Mouse (Mus musculus): Measurements from ENCODE around the gene Ensa. TPM values are rescaled to one million over a fixed set of nuclear protein-coding genes. Genes with fewer than 3 reads are reported as not detected.

Ensa gene
- total and polyA plus RNA-seq, 2 experiments from 2014 or later, result 38.5 to 49.6 TPM

GRCm38 (mm10) chr3:95666124-95666844 lies 41.5 kb downstream of the Ensa start:
- no peaks in the 10 kb centered on the region for H3K9me3 ChIP-seq (replicated peaks; ENCODE audit: control insufficient read depth, low read length)
- TF ChIP-seq CTCF (IDR thresholded peaks at IDR 0.05; ENCODE audit: low read depth), result no peak
- peak; percentile 83 for TF ChIP-seq EP300 (IDR thresholded peaks at IDR 0.05; ENCODE audit: low read depth)
- no peak overlapping the region; the same call in 1 of the 2 replicates for H3K9ac ChIP-seq (replicated peaks; ENCODE audit: low read depth, low read length)

GRCm38 (mm10) chr3:95667521-95667920 lies 42.7 kb downstream of the Ensa start:
- TF ChIP-seq CTCF (IDR thresholded peaks at IDR 0.05; ENCODE audit: low read depth) (no peak), EP300 (IDR thresholded peaks at IDR 0.05; ENCODE audit: low read depth) (no peak)
- ATAC-seq (ENCODE audit: insufficient read depth, low read depth) (no peak; the same call in 1 of the 2 replicates), DNase-seq (ENCODE audit: low spot score) (no peak)
- Histone ChIP-seq H3K36me3 (replicated peaks; ENCODE audit: control insufficient read depth, insufficient read depth, low read length) (peaks cover 39% of the 10 kb centered on the region), H3K27ac (ENCODE audit: low read depth) (peak overlapping the region; percentile 100), H3K4me3 (ENCODE audit: low read depth, low read length) (no peak overlapping the region), H3K9me3 (replicated peaks; ENCODE audit: control insufficient read depth, low read length) (no peaks in the 10 kb centered on the region), H3K9ac (replicated peaks; ENCODE audit: low read depth, low read length) (peak overlapping the region; percentile 48), H3K4me1 (ENCODE audit: control insufficient read depth, insufficient read depth) (peaks cover 69% of the 10 kb centered on the region), H3K4me2 (ENCODE audit: low read depth, low read length) (peak overlapping the region; percentile 21; the same call in 1 of the 2 replicates), H3K27me3 (ENCODE audit: control insufficient read depth, insufficient read depth, low read length) (no peaks in the 10 kb centered on the region)
- 25% methylated on average over 4 of the region's 4 CpGs for WGBS

More at GRCm38 (mm10) chr3:95666124-95666844, 41.5 kb downstream of the Ensa start:
- ATAC-seq (ENCODE audit: insufficient read depth, low read depth) (peak; percentile 57), DNase-seq (ENCODE audit: low spot score) (peak; percentile 90)
- 11% methylated on average over 6 of the region's 6 CpGs for WGBS
- H3K4me2 ChIP-seq (ENCODE audit: low read depth, low read length), result peak overlapping the region; percentile 36
- H3K27me3 ChIP-seq (ENCODE audit: control insufficient read depth, insufficient read depth, low read length), result no peaks in the 10 kb centered on the region
- no peak overlapping the region for H3K4me3 ChIP-seq (ENCODE audit: low read depth, low read length)
- H3K27ac ChIP-seq (ENCODE audit: low read depth), result peak overlapping the region; percentile 100
- peaks cover 62% of the 10 kb centered on the region for H3K4me1 ChIP-seq (ENCODE audit: control insufficient read depth, insufficient read depth)
- peaks cover 47% of the 10 kb centered on the region for H3K36me3 ChIP-seq (replicated peaks; ENCODE audit: control insufficient read depth, insufficient read depth, low read length)

GRCm38 (mm10) chr3:95668026-95668425 lies 43.2 kb downstream of the Ensa start:
- Histone ChIP-seq H3K4me3 (ENCODE audit: low read depth, low read length) (no peak overlapping the region), H3K9ac (replicated peaks; ENCODE audit: low read depth, low read length) (peak overlapping the region; percentile 48), H3K4me2 (ENCODE audit: low read depth, low read length) (peak overlapping the region; percentile 21; the same call in 1 of the 2 replicates), H3K36me3 (replicated peaks; ENCODE audit: control insufficient read depth, insufficient read depth, low read length) (peaks cover 34% of the 10 kb centered on the region), H3K4me1 (ENCODE audit: control insufficient read depth, insufficient read depth) (peaks cover 69% of the 10 kb centered on the region), H3K27ac (ENCODE audit: low read depth) (peak overlapping the region; percentile 100), H3K27me3 (ENCODE audit: control insufficient read depth, insufficient read depth, low read length) (no peaks in the 10 kb centered on the region), H3K9me3 (replicated peaks; ENCODE audit: control insufficient read depth, low read length) (no peaks in the 10 kb centered on the region)
- 5% methylated on average over 7 of the region's 7 CpGs for WGBS
- peak; percentile 93 for DNase-seq (ENCODE audit: low spot score)
- TF ChIP-seq CTCF (IDR thresholded peaks at IDR 0.05; ENCODE audit: low read depth), result no peak
- peak; percentile 61; the same call in 1 of the 2 replicates for TF ChIP-seq EP300 (IDR thresholded peaks at IDR 0.05; ENCODE audit: low read depth)
- ATAC-seq (ENCODE audit: insufficient read depth, low read depth), result peak; percentile 81

- Histone ChIP-seq H3K4me3 (ENCODE audit: low read depth, low read length) (no peak overlapping the region), H3K4me2 (ENCODE audit: low read depth, low read length) (no peak overlapping the region), H3K27ac (ENCODE audit: low read depth) (peak overlapping the region; percentile 100), H3K27me3 (ENCODE audit: control insufficient read depth, insufficient read depth, low read length) (no peaks in the 10 kb centered on the region), H3K4me1 (ENCODE audit: control insufficient read depth, insufficient read depth) (peaks cover 69% of the 10 kb centered on the region), H3K36me3 (replicated peaks; ENCODE audit: control insufficient read depth, insufficient read depth, low read length) (peaks cover 27% of the 10 kb centered on the region), H3K9me3 (replicated peaks; ENCODE audit: control insufficient read depth, low read length) (no peaks in the 10 kb centered on the region), H3K9ac (replicated peaks; ENCODE audit: low read depth, low read length) (no peak overlapping the region)
- no peak for ATAC-seq (ENCODE audit: insufficient read depth, low read depth)
- whole genome bisulfite sequencing, result 75% methylated on average over 7 of the region's 7 CpGs
- TF ChIP-seq CTCF (IDR thresholded peaks at IDR 0.05; ENCODE audit: low read depth), result no peak
- DNase-seq (ENCODE audit: low spot score), result no peak
Observed at GRCm38 (mm10) chr3:95668589-95669308, 44.0 kb downstream of the Ensa start.

- 84% methylated on average over 3 of the region's 3 CpGs for WGBS
- no peak overlapping the region for H3K4me3 ChIP-seq (ENCODE audit: low read depth, low read length)
Observed at GRCm38 (mm10) chr3:95669309-95669665, 44.5 kb downstream of the Ensa start.

More at GRCm38 (mm10) chr3:95669309-95669665, 44.5 kb downstream of the Ensa start:
- Histone ChIP-seq H3K9me3 (replicated peaks; ENCODE audit: control insufficient read depth, low read length) (no peaks in the 10 kb centered on the region), H3K4me2 (ENCODE audit: low read depth, low read length) (no peak overlapping the region), H3K4me1 (ENCODE audit: control insufficient read depth, insufficient read depth) (peaks cover 67% of the 10 kb centered on the region), H3K27ac (ENCODE audit: low read depth) (peak overlapping the region; percentile 100), H3K27me3 (ENCODE audit: control insufficient read depth, insufficient read depth, low read length) (no peaks in the 10 kb centered on the region), H3K9ac (replicated peaks; ENCODE audit: low read depth, low read length) (no peak overlapping the region), H3K36me3 (replicated peaks; ENCODE audit: control insufficient read depth, insufficient read depth, low read length) (peaks cover 22% of the 10 kb centered on the region)
- DNase-seq (ENCODE audit: low spot score) (no peak), ATAC-seq (ENCODE audit: insufficient read depth, low read depth) (no peak)
- TF ChIP-seq EP300 (IDR thresholded peaks at IDR 0.05; ENCODE audit: low read depth) (no peak), CTCF (IDR thresholded peaks at IDR 0.05; ENCODE audit: low read depth) (no peak)

Data from heart, postnatal 0 days (tissue).